8 mouse cellular contexts compared by ENCODE assay signal in genomic region chr17:24140845-24141424, GRCm38 (mm10). TPM values are rescaled to one million over a fixed set of nuclear protein-coding genes. Genes with fewer than 3 reads are reported as not detected.
DNase-seq lines count a peak whose midpoint lies in the region; ATAC-seq and TF ChIP-seq lines count a peak whose summit lies in the region.

No protein-coding gene starts in this region.

- H3K27ac ChIP-seq in bone marrow, adult 2 months (ENCODE audit: control insufficient read depth, insufficient read depth, low read depth, low read length, poor library complexity) = peak overlapping the region; percentile 95
- peak overlapping the region; percentile 87 for H3K27ac ChIP-seq in forebrain, postnatal 0 days (ENCODE audit: low read depth, low read length)
- H3K27ac ChIP-seq in kidney, embryonic 16.5 days (ENCODE audit: low read length) = peak overlapping the region; percentile 88
- peak overlapping the region; percentile 94 for H3K27ac ChIP-seq in midbrain, embryonic 10.5 days (replicated peaks)

- H3K9ac ChIP-seq in forebrain, postnatal 0 days = peak overlapping the region; percentile 84
- peak overlapping the region; percentile 94 for H3K9ac ChIP-seq in kidney, embryonic 16.5 days (replicated peaks; ENCODE audit: low read length)

- H3K9me3 ChIP-seq in megakaryocyte, embryonic 14.5 days = no peaks in the 10 kb centered on the region
- H3K9me3 ChIP-seq in forebrain, postnatal 0 days (ENCODE audit: low read length) = no peaks in the 10 kb centered on the region
- no peaks in the 10 kb centered on the region for H3K9me3 ChIP-seq in kidney, embryonic 16.5 days (ENCODE audit: low read length)
- no peaks in the 10 kb centered on the region for H3K9me3 ChIP-seq in midbrain, embryonic 10.5 days (replicated peaks)

- no peak for ATAC-seq in megakaryocyte, adult 5-6 weeks (ENCODE audit: poor library complexity, severe bottlenecking)
- ATAC-seq in forebrain, postnatal 0 days = peak; percentile 42
- ATAC-seq in kidney, embryonic 16.5 days (ENCODE audit: low FRiP score, low TSS enrichment) = peak; percentile 58

- peaks cover 14% of the 10 kb centered on the region for H3K36me3 ChIP-seq in megakaryocyte, embryonic 14.5 days (replicated peaks; ENCODE audit: low read length)
- no peaks in the 10 kb centered on the region for H3K36me3 ChIP-seq in forebrain, postnatal 0 days (ENCODE audit: insufficient read depth)
- H3K36me3 ChIP-seq in kidney, embryonic 16.5 days (ENCODE audit: insufficient read depth, low read length) = no peaks in the 10 kb centered on the region
- H3K36me3 ChIP-seq in midbrain, embryonic 10.5 days = no peaks in the 10 kb centered on the region

- peak; percentile 6 for DNase-seq in forebrain, postnatal 0 days
- DNase-seq in midbrain, embryonic 10.5 days (ENCODE audit: low spot score) = no peak
- DNase-seq in thymus, adult 18-20 months = peak; percentile 31 to 49
- no peak for DNase-seq in layer of hippocampus, adult 9-10 months (ENCODE audit: low spot score)

- H3K27me3 ChIP-seq in megakaryocyte, embryonic 14.5 days (replicated peaks) = no peaks in the 10 kb centered on the region
- H3K27me3 ChIP-seq in forebrain, postnatal 0 days (ENCODE audit: insufficient read depth, low read length) = no peaks in the 10 kb centered on the region
- H3K27me3 ChIP-seq in kidney, embryonic 16.5 days (ENCODE audit: insufficient read depth, low read length) = no peaks in the 10 kb centered on the region
- no peaks in the 10 kb centered on the region for H3K27me3 ChIP-seq in midbrain, embryonic 10.5 days (ENCODE audit: low read depth, poor library complexity, severe bottlenecking)

- H3K4me2 ChIP-seq in forebrain, postnatal 0 days (ENCODE audit: low read depth) = peak overlapping the region; percentile 90
- H3K4me2 ChIP-seq in kidney, embryonic 16.5 days (replicated peaks; ENCODE audit: low read depth, low read length) = peak overlapping the region; percentile 72

- 1% methylated on average over 43 of the region's 43 CpGs for WGBS in bone marrow, adult 2 months
- WGBS in forebrain, postnatal 0 days = 2% methylated on average over 31 of the region's 43 CpGs
- WGBS in kidney, embryonic 16.5 days = under 1% methylated on average over 42 of the region's 43 CpGs
- under 1% methylated on average over 43 of the region's 43 CpGs for WGBS in midbrain, embryonic 10.5 days

- no peak for TF ChIP-seq POLR2A in bone marrow, adult 2 months (IDR thresholded peaks at IDR 0.05; ENCODE audit: borderline replicate concordance, control insufficient read depth, low read depth, low read length)

- H3K4me1 ChIP-seq in megakaryocyte, embryonic 14.5 days = peaks cover 57% of the 10 kb centered on the region
- peaks cover 6% of the 10 kb centered on the region for H3K4me1 ChIP-seq in bone marrow, adult 2 months (ENCODE audit: control insufficient read depth, insufficient read depth, low read length)
- peaks cover 19% of the 10 kb centered on the region for H3K4me1 ChIP-seq in forebrain, postnatal 0 days (ENCODE audit: insufficient read depth)
- H3K4me1 ChIP-seq in kidney, embryonic 16.5 days (ENCODE audit: insufficient read depth, low read length) = peaks cover 24% of the 10 kb centered on the region
- H3K4me1 ChIP-seq in midbrain, embryonic 10.5 days = peaks cover 25% of the 10 kb centered on the region

- peak overlapping the region; percentile 95 for H3K4me3 ChIP-seq in megakaryocyte, embryonic 14.5 days (replicated peaks)
- H3K4me3 ChIP-seq in bone marrow, adult 2 months (replicated peaks; ENCODE audit: control insufficient read depth, low read depth, low read length) = peak overlapping the region; percentile 99
- H3K4me3 ChIP-seq in forebrain, postnatal 0 days (ENCODE audit: low read depth, low read length) = peak overlapping the region; percentile 96
- H3K4me3 ChIP-seq in kidney, embryonic 16.5 days (ENCODE audit: low read length) = peak overlapping the region; percentile 99
- H3K4me3 ChIP-seq in midbrain, embryonic 10.5 days = peak overlapping the region; percentile 100

- TF ChIP-seq CTCF in bone marrow, adult 2 months (IDR thresholded peaks at IDR 0.05; ENCODE audit: control insufficient read depth, insufficient read depth, low read length) = no peak
- TF ChIP-seq CTCF in forebrain, postnatal 0 days (IDR thresholded peaks at IDR 0.05; ENCODE audit: low read depth) = no peak

RNA-seq across cellular contexts. Expression of gene Pdpk1, which starts 9.8 kb away (rescaled TPM):
- polyA plus RNA-seq in megakaryocyte, embryonic 14.5 days (2012; ENCODE audit: insufficient read depth, low replicate concordance) = 11.7 and 45.6 TPM in 2 replicates
- 45.4 and 51.3 TPM in 2 replicates for total RNA-seq in megakaryocyte, adult 5-6 weeks (2015)
- 50.6 and 57.7 TPM in 2 replicates for total RNA-seq in megakaryocyte, adult 5-6 weeks (2017)
- polyA plus RNA-seq in bone marrow, adult 2 months (2011; ENCODE audit: insufficient read depth, insufficient read length, low replicate concordance, missing spikeins) = 15.7 and 18.7 TPM in 2 replicates
- total RNA-seq in forebrain, postnatal 0 days (2014; rRNA removed) = 50.9 and 55.8 TPM in 2 replicates
- 33.8 and 59.0 TPM in 2 replicates for polyA plus RNA-seq in forebrain, postnatal 0 days (2015; fragmentation: Nextera tagmentation; extraction: Ambion mirVana)
- 34.9 and 37.6 TPM in 2 replicates for polyA plus RNA-seq in kidney, embryonic 16.5 days (2015; fragmentation: Nextera tagmentation; extraction: Ambion mirVana)
- polyA plus RNA-seq in midbrain, embryonic 10.5 days (2016; fragmentation: Nextera tagmentation; extraction: Ambion mirVana) = 31.5 and 37.9 TPM in 2 replicates

RNA-seq across cellular contexts. Expression of gene Amdhd2, which starts 22.6 kb away (rescaled TPM):
- polyA plus RNA-seq in megakaryocyte, embryonic 14.5 days (2012; ENCODE audit: insufficient read depth, low replicate concordance) = 68.6 and 109 TPM in 2 replicates
- 28.8 and 36.3 TPM in 2 replicates for total RNA-seq in megakaryocyte, adult 5-6 weeks (2015)
- 44.4 and 68.1 TPM in 2 replicates for total RNA-seq in megakaryocyte, adult 5-6 weeks (2017)
- polyA plus RNA-seq in bone marrow, adult 2 months (2011; ENCODE audit: insufficient read depth, insufficient read length, low replicate concordance, missing spikeins) = 24.9 and 57.8 TPM in 2 replicates
- total RNA-seq in forebrain, postnatal 0 days (2014; rRNA removed) = 37.9 and 47.6 TPM in 2 replicates
- 34.5 and 35.4 TPM in 2 replicates for polyA plus RNA-seq in forebrain, postnatal 0 days (2015; fragmentation: Nextera tagmentation; extraction: Ambion mirVana)
- polyA plus RNA-seq in kidney, embryonic 16.5 days (2015; fragmentation: Nextera tagmentation; extraction: Ambion mirVana) = 42.1 and 45.6 TPM in 2 replicates
- 42.4 and 44.8 TPM in 2 replicates for polyA plus RNA-seq in midbrain, embryonic 10.5 days (2016; fragmentation: Nextera tagmentation; extraction: Ambion mirVana)

RNA-seq across cellular contexts. Expression of gene Atp6v0c, which starts 28.6 kb away (rescaled TPM):
- polyA plus RNA-seq in megakaryocyte, embryonic 14.5 days (2012; ENCODE audit: insufficient read depth, low replicate concordance) = 252 and 695 TPM in 2 replicates
- total RNA-seq in megakaryocyte, adult 5-6 weeks (2015) = 468 and 476 TPM in 2 replicates
- total RNA-seq in megakaryocyte, adult 5-6 weeks (2017) = 175 and 180 TPM in 2 replicates
- polyA plus RNA-seq in bone marrow, adult 2 months (2011; ENCODE audit: insufficient read depth, insufficient read length, low replicate concordance, missing spikeins) = 159 and 256 TPM in 2 replicates
- total RNA-seq in forebrain, postnatal 0 days (2014; rRNA removed) = 386 and 489 TPM in 2 replicates
- 1,891 and 2,006 TPM in 2 replicates for polyA plus RNA-seq in forebrain, postnatal 0 days (2015; fragmentation: Nextera tagmentation; extraction: Ambion mirVana)
- 695 and 701 TPM in 2 replicates for polyA plus RNA-seq in kidney, embryonic 16.5 days (2015; fragmentation: Nextera tagmentation; extraction: Ambion mirVana)
- 467 and 491 TPM in 2 replicates for polyA plus RNA-seq in midbrain, embryonic 10.5 days (2016; fragmentation: Nextera tagmentation; extraction: Ambion mirVana)

Comparison
In these comparisons a context has a peak if more than half of its experiments do, and no peak if none do; other contexts are left out.
1. DNase-seq: peak in forebrain, postnatal 0 days (single experiment) and thymus, adult 18-20 months (2 of 2); none in midbrain, embryonic 10.5 days (single experiment) and layer of hippocampus, adult 9-10 months (single experiment).
2. Peak in every context shown above with its lines, with median percentiles within 50 percentile points of each other: H3K4me3 ChIP-seq and H3K27ac ChIP-seq.